Mouse (Mus musculus) cortical plate, adult 2 months (tissue): Measurements from ENCODE around the gene Gdf1.

ENCODE experiments used
- CTCF ChIP-seq: fragments of 200-500 bp; IDR thresholded peaks from 2 replicates; pipeline ENCODE4 v1.5.1; 2011; ENCODE audit warnings: mild to moderate bottlenecking, control low read depth, low read length; ENCODE audit not compliant: insufficient read depth; ENCODE audit errors: extremely low read depth
- POLR2A ChIP-seq: fragments of 200-500 bp; IDR thresholded peaks from 2 replicates; pipeline ENCODE4 v1.6.1; 2011; ENCODE audit warnings: mild to moderate bottlenecking, low read length, control low read depth; ENCODE audit not compliant: insufficient read depth; ENCODE audit errors: extremely low read depth

- TF ChIP-seq CTCF (no peak), POLR2A (no peak)
Measured at GRCm38 (mm10) chr8:70371951-70372350, 42.3 kb downstream of the Gdf1 start.
